Mouse (Mus musculus) 3134 (cell line): ENCODE results near the gene Olfr1183.
"Not testable (repeated sequence)": the region's sequence is repeated elsewhere in the genome, so short reads cannot be mapped to it uniquely, and the experiment has no call there.

Source experiments
- DNase-seq: peaks from one replicate; pipeline ENCODE4 v3.0.0-alpha.2; 2011; ENCODE audit warnings: low spot score; ENCODE audit not compliant: insufficient read length; ENCODE audit errors: extremely low read depth

Olfr1183 gene

DNA sequence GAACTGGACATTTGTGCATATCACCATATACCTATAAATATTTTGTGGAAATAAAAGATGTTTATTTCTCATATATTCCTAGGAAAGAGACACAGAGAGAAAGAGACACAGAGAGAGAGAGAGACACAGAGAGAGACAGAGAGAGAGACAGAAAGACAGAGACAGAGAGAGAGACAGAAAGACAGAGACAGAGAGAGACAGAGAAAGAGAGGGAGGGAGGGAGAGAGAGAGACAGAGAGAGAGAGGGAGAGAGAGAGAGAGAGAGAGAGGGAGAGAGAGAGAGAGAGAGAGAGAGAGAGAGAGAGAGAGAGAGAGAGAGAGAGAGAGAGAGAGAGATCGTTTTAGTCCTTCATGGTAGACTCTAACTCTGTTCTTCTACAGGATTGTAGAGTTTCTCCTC, at the start of gene Olfr1183:
Gene Olfr1183 (plus strand): TSS at position 301 of the 400 bp plus-strand sequence.
- DNase-seq: not testable (repeated sequence)

DNA sequence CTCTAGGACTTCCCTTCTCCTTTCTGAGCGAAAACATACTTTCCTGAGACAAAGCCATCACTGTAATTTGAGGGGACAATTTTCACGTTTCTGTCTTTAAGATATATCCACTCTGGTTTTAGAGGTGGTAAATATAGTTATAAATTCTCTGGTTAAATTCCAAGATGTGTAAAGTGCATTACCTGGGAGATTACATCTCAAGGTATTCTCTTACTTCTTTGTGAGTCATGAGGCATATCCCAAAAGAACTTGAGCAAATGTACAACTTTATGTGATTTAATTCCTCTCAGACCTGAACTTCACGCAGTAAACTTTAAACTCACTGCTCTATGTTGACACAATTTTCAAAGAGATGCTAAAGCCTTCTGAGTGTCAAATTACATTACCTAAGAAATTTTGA, 48.3 kb upstream of the Olfr1183 start, which contains the start of gene Olfr1179:
Gene Olfr1179 (minus strand): TSS at position 101 of the 400 bp plus-strand sequence.
- no peak for DNase-seq

DNA sequence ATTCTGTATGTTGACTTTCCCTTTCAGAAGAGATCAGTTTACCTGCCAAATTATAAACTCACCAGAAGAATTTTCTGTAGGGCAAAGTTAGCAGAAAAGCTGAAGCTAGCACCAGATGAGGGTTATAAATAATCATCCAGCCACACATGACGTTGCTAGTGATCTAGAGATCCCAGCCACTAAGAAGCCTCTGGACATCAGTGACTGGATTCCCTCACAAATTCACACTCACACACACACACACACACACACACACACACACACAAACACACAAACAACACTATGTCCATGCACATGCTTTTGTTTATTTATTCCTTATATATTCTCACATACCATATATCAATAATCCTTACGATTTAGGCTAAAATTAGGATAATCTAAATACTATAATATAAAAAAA, 35.6 kb upstream of the Olfr1183 start, which contains the start of gene Olfr1180:
Gene Olfr1180 (minus strand): TSS at position 101 of the 400 bp plus-strand sequence.
- DNase-seq: no peak

DNA sequence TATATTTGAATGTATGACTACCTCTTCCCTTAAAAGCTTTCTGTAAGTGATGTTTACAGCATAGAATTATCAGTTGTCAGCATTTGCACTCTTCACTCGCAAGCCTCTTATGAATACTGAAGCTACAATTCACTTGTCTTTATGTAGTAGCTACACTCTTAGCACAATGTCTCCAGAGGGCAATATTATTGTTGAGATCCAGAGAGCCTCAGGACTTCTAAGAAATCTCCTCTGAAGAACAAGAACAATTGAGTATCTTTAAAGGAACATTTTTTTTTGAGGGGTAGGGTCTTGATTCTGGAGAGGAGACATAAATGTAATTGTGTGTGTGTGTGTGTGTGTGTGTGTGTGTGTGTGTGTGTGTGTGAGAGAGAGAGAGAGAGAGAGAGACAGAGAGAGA, 28.6 kb upstream of the Olfr1183 start, which contains the start of gene Olfr1181:
Gene Olfr1181 (minus strand): TSS at position 101 of the 400 bp plus-strand sequence.
- DNase-seq: no peak

DNA sequence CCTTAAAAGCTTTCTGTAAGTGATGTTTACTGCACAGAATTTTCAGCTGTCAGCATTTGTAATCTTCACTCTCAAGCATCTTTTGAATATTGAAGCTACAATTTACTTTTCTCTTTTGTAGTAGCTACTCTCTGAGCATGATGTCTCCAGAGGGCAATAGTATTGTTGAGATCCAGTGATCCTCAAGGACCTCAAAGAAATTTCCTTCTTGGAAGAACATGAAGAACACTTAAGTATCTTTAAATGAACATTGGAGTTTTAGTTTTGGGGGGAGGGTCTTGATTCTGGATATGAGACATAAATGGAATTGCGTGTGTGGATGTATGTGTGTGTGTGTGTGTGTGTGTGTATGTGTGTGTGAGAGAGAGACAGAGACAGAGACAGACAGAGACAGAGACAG, 5.6 kb upstream of the Olfr1183 start, which contains the start of gene Gm13757:
Gene Gm13757 (minus strand): TSS at position 101 of the 400 bp plus-strand sequence.
- DNase-seq: no peak

DNA sequence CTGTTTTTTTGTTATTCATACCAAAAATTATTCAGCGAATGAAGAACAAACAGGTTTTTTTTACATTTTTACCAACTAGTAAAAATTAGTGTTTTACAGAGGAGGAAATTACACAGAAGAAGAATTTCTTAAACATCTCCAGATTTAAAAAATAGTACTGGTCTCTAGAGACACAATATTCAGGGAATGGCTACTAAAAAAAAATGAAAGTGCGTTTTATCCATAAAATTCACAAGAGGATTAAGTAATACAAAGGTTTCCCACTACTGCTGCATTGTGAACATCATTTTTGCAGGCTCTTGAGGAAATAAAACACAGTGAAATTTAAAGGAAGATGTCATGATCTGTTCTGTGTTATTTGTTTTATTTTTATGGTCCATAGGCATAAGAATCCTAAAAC, 28.6 kb downstream of the Olfr1183 start, which contains the start of gene Olfr1184:
Gene Olfr1184 (plus strand): TSS at position 301 of the 400 bp plus-strand sequence.
- DNase-seq: no peak

DNA sequence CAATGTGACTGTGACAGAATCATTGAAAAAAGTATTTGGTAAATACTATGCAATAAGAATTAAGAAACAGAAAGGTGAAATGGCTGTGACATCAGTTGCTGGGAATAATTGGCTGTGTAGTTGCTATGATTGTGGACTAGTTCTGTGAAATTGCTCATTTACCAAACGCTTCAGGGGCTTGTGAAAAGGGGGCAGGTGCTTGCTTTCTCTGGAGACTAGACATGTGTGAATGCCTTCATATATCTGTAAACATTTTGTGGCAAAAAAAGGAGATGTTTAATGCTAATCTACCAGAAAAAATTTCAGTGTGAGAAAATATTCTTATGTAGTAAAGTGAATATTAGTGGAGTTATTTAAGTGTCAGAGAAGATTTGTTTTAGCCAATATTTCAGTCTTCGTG, 38.4 kb downstream of the Olfr1183 start, which contains the start of gene Olfr1185-ps1:
Gene Olfr1185-ps1 (plus strand): TSS at position 301 of the 400 bp plus-strand sequence.
- DNase-seq: no peak

DNA sequence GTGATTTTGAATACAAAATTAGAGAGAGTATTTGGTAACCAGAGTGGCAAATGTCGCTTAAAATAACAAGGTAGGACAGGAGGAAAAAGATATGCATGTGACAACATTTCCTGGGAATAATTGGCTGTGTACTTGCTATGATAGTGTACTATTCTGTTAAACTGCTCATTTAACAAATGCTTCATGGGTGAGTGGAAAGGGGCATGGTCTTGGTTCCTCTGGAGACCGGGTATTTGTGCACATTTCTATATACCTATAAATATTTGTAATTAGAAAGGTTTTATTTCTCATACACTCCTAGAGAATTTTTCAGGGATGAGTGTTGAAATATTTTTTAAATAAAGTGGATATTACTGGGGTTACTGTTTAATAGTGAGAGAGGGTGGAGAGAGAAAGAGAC, 63.6 kb downstream of the Olfr1183 start, which contains the start of gene Olfr1186:
Gene Olfr1186 (plus strand): TSS at position 301 of the 400 bp plus-strand sequence.
- DNase-seq: no peak
